Mouse (Mus musculus): ENCODE results near the gene Ralgds. TPM values are rescaled to one million over a fixed set of nuclear protein-coding genes. Genes with fewer than 3 reads are reported as not detected.
"Not testable (repeated sequence)": the region's sequence is repeated elsewhere in the genome, so short reads cannot be mapped to it uniquely, and the experiment has no call there.

Ralgds gene
- total RNA-seq, 1 experiment from 2014 or later: 45.3 TPM

DNA sequence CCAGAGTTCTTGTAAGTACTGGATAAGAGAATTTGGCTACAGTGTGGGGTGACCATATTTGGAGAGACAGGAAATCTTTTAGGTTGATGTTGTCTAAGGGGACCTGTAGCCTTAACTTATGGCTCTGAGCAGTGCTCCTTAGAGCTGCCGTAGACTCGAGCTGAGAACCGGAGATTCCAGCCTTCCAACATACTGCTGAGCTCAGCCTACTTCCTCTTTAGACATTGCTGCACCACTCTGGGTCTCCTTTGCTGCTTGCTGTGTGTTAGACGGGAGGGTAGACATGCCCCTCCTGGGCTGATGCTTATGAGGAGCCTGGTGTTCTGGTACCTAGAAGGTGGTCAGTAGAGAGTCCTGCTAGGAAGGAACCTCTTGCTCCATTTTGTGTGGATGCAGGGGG lies 14.5 kb upstream of the Ralgds start:
- ATAC-seq (ENCODE audit: extremely low read depth, insufficient number of reproducible peaks, low FRiP score, poor library complexity, severe bottlenecking): no peak

- ATAC-seq (ENCODE audit: extremely low read depth, insufficient number of reproducible peaks, low FRiP score, poor library complexity, severe bottlenecking): no peak
Measured at GRCm38 (mm10) chr2:28502987-28503386, 9.9 kb upstream of the Ralgds start.

GRCm38 (mm10) chr2:28504676-28505075 lies 8.2 kb upstream of the Ralgds start:
- no peak for ATAC-seq (ENCODE audit: extremely low read depth, insufficient number of reproducible peaks, low FRiP score, poor library complexity, severe bottlenecking)

DNA sequence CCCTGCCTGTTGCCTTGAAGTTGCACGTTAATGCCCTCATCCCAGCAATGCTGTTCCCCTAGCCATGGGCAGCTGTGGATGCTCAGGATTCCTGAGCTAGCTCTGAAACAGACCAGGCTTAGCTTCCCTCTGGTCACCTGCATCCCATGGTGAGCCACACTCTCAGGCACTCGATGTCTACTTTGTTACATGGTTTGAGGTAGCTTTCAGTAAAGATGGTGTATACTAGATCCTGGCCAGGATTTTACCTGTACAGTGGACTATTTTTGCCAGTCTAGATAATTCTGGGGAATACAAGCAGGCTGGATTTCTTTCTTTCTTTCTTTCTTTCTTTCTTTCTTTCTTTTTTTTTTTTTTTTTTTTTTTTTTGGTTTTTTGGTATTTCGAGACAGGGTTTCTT lies 7.1 kb upstream of the Ralgds start, which contains the start of gene Gm10134:
Gene Gm10134 (plus strand): TSS at position 301 of the 400 bp plus-strand sequence.
- ATAC-seq (ENCODE audit: extremely low read depth, insufficient number of reproducible peaks, low FRiP score, poor library complexity, severe bottlenecking): no peak

DNA sequence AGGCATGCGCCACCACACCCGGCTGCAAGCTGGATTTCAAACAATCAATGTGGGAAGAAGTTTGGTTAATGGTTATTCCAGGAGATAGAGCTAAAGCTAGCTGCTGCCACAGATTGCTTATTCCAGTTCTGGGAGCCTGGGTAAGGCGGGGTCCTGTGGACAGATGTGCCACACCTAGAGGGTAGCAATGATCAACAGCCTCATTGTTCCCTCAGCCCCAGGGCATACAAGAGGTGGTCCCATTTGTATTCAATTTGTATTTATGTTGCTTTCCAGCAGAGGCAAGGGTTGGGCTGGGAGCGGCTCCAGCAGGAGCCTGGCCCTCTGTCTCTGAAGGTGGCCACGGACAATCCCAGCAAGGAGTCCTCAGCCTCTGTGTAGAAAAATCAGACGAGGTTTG lies 6.6 kb upstream of the Ralgds start:
- ATAC-seq (ENCODE audit: extremely low read depth, insufficient number of reproducible peaks, low FRiP score, poor library complexity, severe bottlenecking): no peak

- not testable (repeated sequence) for ATAC-seq (ENCODE audit: extremely low read depth, insufficient number of reproducible peaks, low FRiP score, poor library complexity, severe bottlenecking)
Measured at GRCm38 (mm10) chr2:28511600-28511999, 1.3 kb upstream of the Ralgds start.

DNA sequence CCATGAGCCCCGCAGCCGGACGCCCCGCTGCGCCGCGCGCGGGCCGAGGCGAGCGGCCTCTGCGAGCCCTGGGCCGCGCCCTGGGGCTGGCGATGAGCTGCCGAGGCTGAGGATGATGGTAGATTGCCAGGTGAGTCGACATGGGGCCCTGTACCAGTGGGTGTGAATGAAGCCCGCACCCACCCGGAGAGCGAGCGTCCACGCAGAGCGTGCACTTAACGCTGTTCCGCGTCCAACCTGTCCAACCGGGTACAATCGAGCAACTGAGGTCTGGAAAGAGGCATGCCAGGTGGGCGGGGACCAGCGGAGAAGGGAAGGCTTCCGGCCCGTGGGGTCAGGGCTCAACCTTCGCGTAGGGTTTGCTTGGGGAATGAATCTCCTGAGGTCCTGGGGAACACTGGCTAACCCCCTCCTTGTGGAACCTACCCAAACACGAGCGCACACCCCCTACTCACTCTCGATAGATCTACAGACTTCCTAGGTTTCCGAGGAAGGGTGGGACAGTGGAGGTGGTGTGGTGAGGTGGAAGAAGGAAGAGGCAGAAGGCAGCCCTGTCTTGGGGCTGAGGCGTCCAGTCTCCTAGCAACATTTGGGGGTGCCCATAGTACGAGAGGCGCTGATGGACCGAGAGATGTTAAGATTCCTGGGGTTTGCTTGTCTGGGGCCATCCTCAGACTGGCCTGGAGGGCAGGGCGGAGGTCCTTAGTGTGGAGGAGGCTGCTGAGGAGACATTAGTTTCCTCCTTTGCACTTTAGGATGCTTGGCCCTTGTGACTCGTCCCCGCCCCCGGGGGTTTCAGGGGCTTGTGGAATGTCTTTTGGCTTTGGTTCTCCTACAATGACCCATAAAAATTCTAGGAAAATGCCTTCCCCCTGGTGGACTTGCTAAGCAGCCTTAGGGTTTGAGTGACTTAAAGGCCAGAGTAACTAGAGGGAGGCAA lies 776 bp downstream of the Ralgds start:
- ATAC-seq (ENCODE audit: extremely low read depth, insufficient number of reproducible peaks, low FRiP score, poor library complexity, severe bottlenecking): no peak

- ATAC-seq (ENCODE audit: extremely low read depth, insufficient number of reproducible peaks, low FRiP score, poor library complexity, severe bottlenecking): peak; percentile 62
Measured at GRCm38 (mm10) chr2:28514489-28514888, 1.6 kb downstream of the Ralgds start.

- ATAC-seq (ENCODE audit: extremely low read depth, insufficient number of reproducible peaks, low FRiP score, poor library complexity, severe bottlenecking): peak; percentile 69
Measured at GRCm38 (mm10) chr2:28517206-28517909, 4.4 kb downstream of the Ralgds start.

- ATAC-seq (ENCODE audit: extremely low read depth, insufficient number of reproducible peaks, low FRiP score, poor library complexity, severe bottlenecking): no peak
Measured at GRCm38 (mm10) chr2:28518231-28518630, 5.3 kb downstream of the Ralgds start.

- ATAC-seq (ENCODE audit: extremely low read depth, insufficient number of reproducible peaks, low FRiP score, poor library complexity, severe bottlenecking): no peak
Measured at GRCm38 (mm10) chr2:28520581-28520980, 7.7 kb downstream of the Ralgds start.

DNA sequence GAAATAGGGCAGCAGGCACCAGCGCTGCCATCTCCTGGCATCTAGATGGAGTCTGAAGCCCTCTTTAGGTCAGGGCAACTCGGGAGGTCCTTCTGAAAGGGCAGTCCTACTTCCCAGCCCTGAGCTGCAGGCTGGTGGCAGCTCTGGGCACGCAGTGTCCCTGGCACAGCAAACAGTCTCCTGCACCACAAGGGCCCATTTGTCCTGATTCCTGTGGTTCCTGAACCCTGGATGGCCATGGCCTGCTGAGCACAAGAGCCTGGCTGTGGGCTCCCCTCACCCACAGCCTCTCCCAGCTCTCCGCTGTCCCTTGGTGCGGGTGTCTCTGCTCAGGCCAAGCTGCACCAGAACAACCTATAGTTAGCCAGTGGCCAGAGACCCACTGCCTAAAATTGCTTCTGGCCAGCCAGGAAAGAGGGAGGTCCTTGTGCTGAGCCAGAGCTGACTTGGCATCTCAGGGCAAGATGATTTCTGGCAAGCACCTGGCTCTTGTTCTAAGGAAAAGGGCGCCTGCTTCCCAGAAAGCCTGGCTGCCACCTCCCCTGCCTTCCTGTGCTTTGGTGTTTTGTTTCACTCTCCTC lies 8.7 kb downstream of the Ralgds start:
- ATAC-seq (ENCODE audit: extremely low read depth, insufficient number of reproducible peaks, low FRiP score, poor library complexity, severe bottlenecking): no peak

DNA sequence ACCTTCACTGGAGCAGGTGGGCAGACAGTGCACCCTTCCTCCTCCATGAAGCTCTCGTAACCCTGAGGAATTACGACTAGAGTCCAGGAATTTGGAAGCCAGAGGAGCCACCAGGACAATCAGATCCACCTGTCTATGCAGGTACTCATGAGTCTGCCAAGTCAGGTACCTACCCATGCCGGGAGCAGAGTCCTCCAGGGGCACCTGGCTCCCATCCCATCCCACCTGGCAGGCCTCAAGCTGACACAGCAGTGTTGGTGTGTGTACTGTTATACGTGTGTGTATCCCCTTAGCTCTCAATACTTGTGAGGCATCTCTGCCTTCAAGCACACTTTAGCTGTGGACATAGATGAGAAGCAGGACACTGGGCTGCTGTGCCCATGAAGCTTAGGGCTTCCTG lies 9.2 kb downstream of the Ralgds start:
- no peak for ATAC-seq (ENCODE audit: extremely low read depth, insufficient number of reproducible peaks, low FRiP score, poor library complexity, severe bottlenecking)

DNA sequence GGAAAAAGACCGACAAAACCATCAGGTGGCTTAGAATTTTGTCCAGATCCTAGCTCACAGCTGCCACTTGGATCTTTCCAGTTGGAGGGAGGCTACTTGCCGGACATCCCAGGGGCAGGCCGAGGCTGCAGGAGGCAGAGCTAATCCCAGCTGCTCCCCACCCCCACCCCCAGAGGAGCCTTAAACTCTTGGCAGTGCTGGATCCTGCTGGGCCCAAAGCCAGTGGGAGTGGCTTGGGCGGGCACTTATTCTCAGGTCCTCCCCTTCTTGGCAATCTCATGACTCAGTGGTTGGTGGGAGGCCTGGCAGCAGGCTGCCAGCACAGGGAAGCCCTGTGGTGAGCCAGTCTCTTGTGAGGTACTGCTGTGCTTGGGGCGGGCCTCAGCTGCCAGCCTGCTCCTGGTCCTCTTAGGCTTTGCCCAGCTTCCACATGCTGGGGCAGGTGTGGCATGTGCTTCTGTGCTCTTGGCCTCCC lies 10.8 kb downstream of the Ralgds start:
- ATAC-seq (ENCODE audit: extremely low read depth, insufficient number of reproducible peaks, low FRiP score, poor library complexity, severe bottlenecking): no peak

- no peak for ATAC-seq (ENCODE audit: extremely low read depth, insufficient number of reproducible peaks, low FRiP score, poor library complexity, severe bottlenecking)
Measured at GRCm38 (mm10) chr2:28524406-28524805, 11.5 kb downstream of the Ralgds start.

- no peak for ATAC-seq (ENCODE audit: extremely low read depth, insufficient number of reproducible peaks, low FRiP score, poor library complexity, severe bottlenecking)
Measured at GRCm38 (mm10) chr2:28525219-28525942, 12.5 kb downstream of the Ralgds start.

- peak; percentile 78 for ATAC-seq (ENCODE audit: extremely low read depth, insufficient number of reproducible peaks, low FRiP score, poor library complexity, severe bottlenecking)
Measured at GRCm38 (mm10) chr2:28525943-28526876, 13.3 kb downstream of the Ralgds start.

All from neutrophil, adult 5-6 weeks (primary cell).